Mouse (Mus musculus): ENCODE results near the gene Zfand2a. TPM values are rescaled to one million over a fixed set of nuclear protein-coding genes. Genes with fewer than 3 reads are reported as not detected.

Zfand2a gene
- total RNA-seq, 2 experiments from 2014 or later: 7.8 to 13.0 TPM

GRCm38 (mm10) chr5:139467998-139468397 is 16.4 kb downstream of the Zfand2a start:
- no peak for ATAC-seq (replicated peaks; ENCODE audit: poor library complexity, severe bottlenecking)

- no peak for ATAC-seq (replicated peaks; ENCODE audit: poor library complexity, severe bottlenecking)
Observed at GRCm38 (mm10) chr5:139466801-139467200, 17.5 kb downstream of the Zfand2a start.

GRCm38 (mm10) chr5:139466373-139466772 is 18.0 kb downstream of the Zfand2a start:
- ATAC-seq (replicated peaks; ENCODE audit: poor library complexity, severe bottlenecking): peak; percentile 43; the same call in 1 of the 2 replicates

- ATAC-seq (replicated peaks; ENCODE audit: poor library complexity, severe bottlenecking): no peak
Observed at GRCm38 (mm10) chr5:139464874-139465273, 19.5 kb downstream of the Zfand2a start.

- ATAC-seq (replicated peaks; ENCODE audit: poor library complexity, severe bottlenecking): peak; percentile 98
Observed at GRCm38 (mm10) chr5:139460384-139461067, 23.8 kb downstream of the Zfand2a start, which contains the start of gene 3110082I17Rik. Gene 3110082I17Rik, minus strand, starts transcription at chr5:139460527.

GRCm38 (mm10) chr5:139459938-139460337 is 24.4 kb downstream of the Zfand2a start:
- no peak for ATAC-seq (replicated peaks; ENCODE audit: poor library complexity, severe bottlenecking)

GRCm38 (mm10) chr5:139457241-139457640 is 27.1 kb downstream of the Zfand2a start:
- ATAC-seq (replicated peaks; ENCODE audit: poor library complexity, severe bottlenecking): no peak

GRCm38 (mm10) chr5:139455166-139455565 is 29.2 kb downstream of the Zfand2a start:
- ATAC-seq (replicated peaks; ENCODE audit: poor library complexity, severe bottlenecking): no peak

- ATAC-seq (replicated peaks; ENCODE audit: poor library complexity, severe bottlenecking): no peak
Observed at GRCm38 (mm10) chr5:139453031-139453430, 31.3 kb downstream of the Zfand2a start.

GRCm38 (mm10) chr5:139449926-139450325 is 34.4 kb downstream of the Zfand2a start:
- peak; percentile 57 for ATAC-seq (replicated peaks; ENCODE audit: poor library complexity, severe bottlenecking)

GRCm38 (mm10) chr5:139449161-139449791 is 35.1 kb downstream of the Zfand2a start:
- ATAC-seq (replicated peaks; ENCODE audit: poor library complexity, severe bottlenecking): peak; percentile 89

- no peak for ATAC-seq (replicated peaks; ENCODE audit: poor library complexity, severe bottlenecking)
Observed at GRCm38 (mm10) chr5:139448025-139448424, 36.3 kb downstream of the Zfand2a start.

GRCm38 (mm10) chr5:139445258-139445657 is 39.1 kb downstream of the Zfand2a start:
- ATAC-seq (replicated peaks; ENCODE audit: poor library complexity, severe bottlenecking): no peak

- ATAC-seq (replicated peaks; ENCODE audit: poor library complexity, severe bottlenecking): peak; percentile 21; the same call in 1 of the 2 replicates
Observed at GRCm38 (mm10) chr5:139442962-139443361, 41.4 kb downstream of the Zfand2a start.

- no peak for ATAC-seq (replicated peaks; ENCODE audit: poor library complexity, severe bottlenecking)
Observed at GRCm38 (mm10) chr5:139442428-139442827, 41.9 kb downstream of the Zfand2a start.

GRCm38 (mm10) chr5:139441726-139442018 is 42.7 kb downstream of the Zfand2a start:
- ATAC-seq (replicated peaks; ENCODE audit: poor library complexity, severe bottlenecking): no peak

- ATAC-seq (replicated peaks; ENCODE audit: poor library complexity, severe bottlenecking): no peak
Observed at GRCm38 (mm10) chr5:139440926-139441725, 43.2 kb downstream of the Zfand2a start.

GRCm38 (mm10) chr5:139440451-139440850 is 43.9 kb downstream of the Zfand2a start:
- no peak for ATAC-seq (replicated peaks; ENCODE audit: poor library complexity, severe bottlenecking)

- peak; percentile 36 for ATAC-seq (replicated peaks; ENCODE audit: poor library complexity, severe bottlenecking)
Observed at GRCm38 (mm10) chr5:139438440-139438839, 45.9 kb downstream of the Zfand2a start.

GRCm38 (mm10) chr5:139437769-139438168 is 46.6 kb downstream of the Zfand2a start:
- no peak for ATAC-seq (replicated peaks; ENCODE audit: poor library complexity, severe bottlenecking)

GRCm38 (mm10) chr5:139434940-139435339 is 49.4 kb downstream of the Zfand2a start:
- ATAC-seq (replicated peaks; ENCODE audit: poor library complexity, severe bottlenecking): no peak

Data from granulocyte monocyte progenitor cell, adult 5-6 weeks (primary cell).